Mouse (Mus musculus) spleen, adult 12 weeks (tissue): ENCODE results near the gene 1700049E17Rik1.
"Not testable (repeated sequence)": the region's sequence is repeated elsewhere in the genome, so short reads cannot be mapped to it uniquely, and the experiment has no call there.

Experiments used
- DNase-seq: peaks from one replicate; pipeline ENCODE4 v3.0.0; 2022; ENCODE audit warnings: low spot score

Gene 1700049E17Rik1

DNA sequence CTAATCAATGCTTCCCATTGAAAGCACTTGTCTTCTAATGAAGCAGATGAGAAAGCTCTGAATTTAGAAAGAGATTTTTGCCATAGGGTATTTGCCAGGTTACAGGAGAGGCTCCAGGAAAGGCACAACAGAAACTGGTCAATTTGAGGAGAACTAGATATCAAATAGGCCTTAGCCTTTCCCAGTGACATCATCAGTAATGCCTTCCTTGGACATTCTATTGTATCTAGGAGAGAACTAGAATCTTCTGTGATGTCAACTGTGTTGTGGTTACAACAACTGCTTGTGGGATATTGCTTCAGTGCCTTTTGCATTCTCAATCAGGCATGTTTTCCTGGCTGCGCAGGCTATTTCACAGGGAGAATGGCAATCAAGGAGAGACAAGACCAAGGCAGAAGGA is at the start of gene 1700049E17Rik1:
TSS of gene 1700049E17Rik1 (plus strand) at position 301 of the 400 bp plus-strand sequence.
- not testable (repeated sequence) for DNase-seq

GRCm38 (mm10) chr14:41907190-41907589 is 17.6 kb upstream of the 1700049E17Rik1 start, which contains the start of gene Gm7980:
Gm7980 (minus strand) TSS chr14:41907290.
- not testable (repeated sequence) for DNase-seq

GRCm38 (mm10) chr14:41943695-41944094 is 18.9 kb downstream of the 1700049E17Rik1 start, which contains the start of gene 1700024B05Rik:
1700024B05Rik (plus strand) TSS chr14:41943995.
- DNase-seq: not testable (repeated sequence)

DNA sequence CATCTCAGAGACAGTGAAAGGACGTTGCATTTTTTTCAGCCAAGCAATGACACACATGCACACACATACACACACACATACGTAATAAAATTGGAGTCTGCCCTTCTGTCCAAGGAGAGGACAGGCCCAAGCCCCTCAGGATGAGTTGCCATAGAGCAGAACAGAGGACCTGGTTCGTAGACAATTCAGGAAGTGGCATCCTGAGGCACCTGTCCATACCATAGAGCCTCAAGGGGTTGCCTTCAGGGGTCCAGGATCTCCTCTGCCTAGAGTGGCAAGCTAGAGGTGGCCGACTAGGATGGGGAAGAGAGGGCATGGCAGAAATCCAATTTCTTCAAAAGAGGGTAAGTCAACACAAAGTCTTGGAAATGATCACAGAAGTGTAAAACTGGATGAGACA is 39.3 kb downstream of the 1700049E17Rik1 start:
- DNase-seq: not testable (repeated sequence)

GRCm38 (mm10) chr14:41967827-41968226 is 43.1 kb downstream of the 1700049E17Rik1 start, which contains the start of gene Gm6401:
Gm6401 (minus strand) TSS chr14:41967927.
- not testable (repeated sequence) for DNase-seq

GRCm38 (mm10) chr14:41968596-41968995 is 43.8 kb downstream of the 1700049E17Rik1 start:
- DNase-seq: not testable (repeated sequence)
